Comparison of ENCODE assay signal across 8 mouse cellular contexts in genomic region chr2:19199366-19199853, GRCm38 (mm10). TPM values are rescaled to one million over a fixed set of nuclear protein-coding genes. Genes with fewer than 3 reads are reported as not detected.
DNase-seq lines count a peak whose midpoint lies in the region; ATAC-seq and TF ChIP-seq lines count a peak whose summit lies in the region.

No protein-coding gene starts in this region.

- no peak for DNase-seq in left cerebral cortex, adult 2 months (ENCODE audit: extremely low spot score in 1 of 2, low spot score in 2 of 2)
- no peak for DNase-seq in left cerebral cortex, postnatal 4 days
- no peak for DNase-seq in left cerebral cortex, postnatal 25 days (ENCODE audit: low spot score in 2 of 2)
- DNase-seq in kidney, adult 9 months, result no peak
- DNase-seq in natural killer cell, adult 2 months (ENCODE audit: low spot score in 2 of 2), result no peak

- WGBS in forebrain, embryonic 13.5 days, result 30% methylated on average over 13 of the region's 13 CpGs
- WGBS in limb, embryonic 12.5 days, result 35% methylated on average over 13 of the region's 13 CpGs
- 35% methylated on average over 13 of the region's 13 CpGs for WGBS in neural tube, embryonic 14.5 days

- ATAC-seq in forebrain, embryonic 13.5 days, result peak; percentile 34; the same call in 1 of the 2 replicates
- ATAC-seq in limb, embryonic 12.5 days (ENCODE audit: insufficient number of reproducible peaks, insufficient read depth, low FRiP score, low TSS enrichment, low read depth), result peak; percentile 31; the same call in 1 of the 2 replicates
- peak; percentile 15; the same call in 1 of the 2 replicates for ATAC-seq in neural tube, embryonic 14.5 days (ENCODE audit: low read depth)

- TF ChIP-seq CTCF in left cerebral cortex, adult 2 months (IDR thresholded peaks at IDR 0.05), result no peak

- no peak overlapping the region for H3K27ac ChIP-seq in left cerebral cortex, adult 2 months
- 0 out of 2 replicates have a peak overlapping the region, but pooled peaks have one; percentile 15 for H3K27ac ChIP-seq in forebrain, embryonic 13.5 days
- H3K27ac ChIP-seq in limb, embryonic 12.5 days, result no peak overlapping the region
- no peak overlapping the region for H3K27ac ChIP-seq in neural tube, embryonic 14.5 days (ENCODE audit: low read depth, low read length)

- H3K36me3 ChIP-seq in forebrain, embryonic 13.5 days (ENCODE audit: poor library complexity, severe bottlenecking), result no peaks in the 10 kb centered on the region
- no peaks in the 10 kb centered on the region for H3K36me3 ChIP-seq in limb, embryonic 12.5 days
- H3K36me3 ChIP-seq in neural tube, embryonic 14.5 days (ENCODE audit: control insufficient read depth, insufficient read depth, low read length), result no peaks in the 10 kb centered on the region

- H3K4me1 ChIP-seq in forebrain, embryonic 13.5 days, result peaks cover 8% of the 10 kb centered on the region
- peaks cover 4% of the 10 kb centered on the region; the same call in 1 of the 2 replicates for H3K4me1 ChIP-seq in limb, embryonic 12.5 days (replicated peaks)
- no peaks in the 10 kb centered on the region; the same call in 1 of the 2 replicates for H3K4me1 ChIP-seq in neural tube, embryonic 14.5 days (ENCODE audit: control insufficient read depth, insufficient read depth, low read length)

- peak overlapping the region; percentile 46 for H3K4me3 ChIP-seq in left cerebral cortex, adult 2 months
- peak overlapping the region; percentile 49 for H3K4me3 ChIP-seq in forebrain, embryonic 13.5 days
- H3K4me3 ChIP-seq in limb, embryonic 12.5 days (replicated peaks), result peak overlapping the region; percentile 44
- H3K4me3 ChIP-seq in neural tube, embryonic 14.5 days (ENCODE audit: low read depth, low read length), result peak overlapping the region; percentile 49

- no peaks in the 10 kb centered on the region for H3K9me3 ChIP-seq in forebrain, embryonic 13.5 days (replicated peaks)
- H3K9me3 ChIP-seq in limb, embryonic 12.5 days, result no peaks in the 10 kb centered on the region
- H3K9me3 ChIP-seq in neural tube, embryonic 14.5 days (ENCODE audit: control insufficient read depth, low read length), result no peaks in the 10 kb centered on the region

- H3K9ac ChIP-seq in forebrain, embryonic 13.5 days, result peak overlapping the region; percentile 67
- H3K9ac ChIP-seq in limb, embryonic 12.5 days (replicated peaks), result peak overlapping the region; percentile 18
- peak overlapping the region; percentile 66; the same call in 1 of the 2 replicates for H3K9ac ChIP-seq in neural tube, embryonic 14.5 days (replicated peaks; ENCODE audit: low read depth, low read length)

- no peaks in the 10 kb centered on the region for H3K27me3 ChIP-seq in forebrain, embryonic 13.5 days
- no peaks in the 10 kb centered on the region; the same call in 1 of the 2 replicates for H3K27me3 ChIP-seq in limb, embryonic 12.5 days
- H3K27me3 ChIP-seq in neural tube, embryonic 14.5 days (ENCODE audit: control insufficient read depth, insufficient read depth, low read length), result no peaks in the 10 kb centered on the region

- intact Hi-C loops in left cerebral cortex, adult 2 months (cut with DNase I), result no loop called here
- intact Hi-C loops in left cerebral cortex, postnatal 4 days (cut with DNase I), result no loop called here
- intact Hi-C loops in left cerebral cortex, postnatal 25 days (cut with DNase I), result no loop called here

- peak overlapping the region; percentile 72 for H3K4me2 ChIP-seq in forebrain, embryonic 13.5 days
- H3K4me2 ChIP-seq in limb, embryonic 12.5 days, result peak overlapping the region; percentile 61
- H3K4me2 ChIP-seq in neural tube, embryonic 14.5 days (ENCODE audit: low read depth, low read length), result peak overlapping the region; percentile 45

RNA-seq across cellular contexts. Expression of gene Armc3, which starts 0.3 kb away (rescaled TPM):
- under 1 TPM; 0.48 to 0.56 TPM for total RNA-seq in left cerebral cortex, adult 2 months (2021)
- total RNA-seq in left cerebral cortex, postnatal 4 days (2021), result 1 to 10 TPM in 1 of 2 experiments, under 1 TPM in 1; 0.96 to 1.1 TPM
- 0.87 and 1.5 TPM in 2 replicates for polyA plus RNA-seq in forebrain, embryonic 13.5 days (2015; fragmentation: Nextera tagmentation; extraction: Ambion mirVana)
- polyA plus RNA-seq in limb, embryonic 12.5 days (2016; fragmentation: Nextera tagmentation; extraction: Ambion mirVana), result not detected in 2 replicates
- polyA plus RNA-seq in neural tube, embryonic 14.5 days (2014; fragmentation: Nextera tagmentation; extraction: Ambion mirVana), result 0.79 and 1.1 TPM in 2 replicates
- under 1 TPM; 0.50 to 0.57 TPM for total RNA-seq in left cerebral cortex, postnatal 25 days (2021)
